ENCODE assay signal across 11 mouse cellular contexts in the genomic region with DNA sequence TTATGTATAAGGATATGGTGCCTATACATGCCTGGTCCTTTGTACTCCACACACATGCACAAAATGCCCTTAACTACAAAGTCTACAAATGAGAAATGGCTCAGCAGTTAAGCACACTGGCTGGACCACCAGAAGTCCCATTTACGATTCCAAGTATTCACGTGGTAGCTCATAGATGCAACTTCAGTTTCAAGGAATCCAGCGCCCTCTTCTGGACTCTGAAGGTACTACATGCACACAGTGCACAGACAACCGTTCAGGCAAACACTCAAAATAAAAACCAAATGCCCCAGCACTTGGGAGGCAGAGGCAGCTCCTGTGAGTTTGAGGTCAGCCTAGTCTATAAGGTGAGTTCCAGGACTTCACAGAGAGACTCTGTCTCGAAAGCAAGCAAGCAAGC. TPM values are rescaled to one million over a fixed set of nuclear protein-coding genes. Genes with fewer than 3 reads are reported as not detected.
DNase-seq lines count a peak whose midpoint lies in the region; ATAC-seq lines count a peak whose summit lies in the region.
"Had no signal": no experiment of that assay in that cellular context is flagged by ENCODE, and none has a peak within 500 bp of the region (broad histone marks: within the 10 kb centered on the region; RNA-seq: fewer than 3 reads in every experiment).

No protein-coding gene starts in this region.

- no peak for ATAC-seq in kidney, embryonic 16.5 days (ENCODE audit: low FRiP score, low TSS enrichment)
- ATAC-seq in common myeloid progenitor, adult 5-6 weeks (replicated peaks; ENCODE audit: low read depth, poor library complexity, severe bottlenecking): 0 out of 2 replicates have a peak, but pooled peaks have one; percentile 32

- DNase-seq in kidney, adult 18-20 months: peak; percentile 24
- peak; percentile 26 to 67 for DNase-seq in spleen, postnatal 10 days (ENCODE audit: low spot score in 2 of 2)
- DNase-seq in spleen, adult 12 weeks (ENCODE audit: low spot score): no peak
- DNase-seq in thymus, postnatal 0 days (ENCODE audit: low spot score): peak; percentile 41
- DNase-seq in ovary, adult 18-20 months (ENCODE audit: low spot score): no peak
- DNase-seq in frontal cortex, postnatal 10 days (ENCODE audit: low spot score in 2 of 2): no peak
- DNase-seq: adrenal gland, postnatal 10 days had no signal

- H3K4me1 ChIP-seq in kidney, embryonic 16.5 days (ENCODE audit: insufficient read depth, low read length): no peaks in the 10 kb centered on the region

- no peak overlapping the region for H3K9ac ChIP-seq in kidney, embryonic 16.5 days (replicated peaks; ENCODE audit: low read length)

- H3K27me3 ChIP-seq in kidney, embryonic 16.5 days (ENCODE audit: insufficient read depth, low read length): no peaks in the 10 kb centered on the region

- 0 out of 2 replicates have a peak, but pooled peaks cover 6% of the 10 kb centered on the region for H3K36me3 ChIP-seq in kidney, embryonic 16.5 days (ENCODE audit: insufficient read depth, low read length)

- H3K27ac ChIP-seq in kidney, embryonic 16.5 days (ENCODE audit: low read length): no peak overlapping the region

- WGBS in kidney, embryonic 16.5 days: 54% methylated on average over 5 of the region's 5 CpGs

- no peak overlapping the region for H3K4me3 ChIP-seq in kidney, embryonic 16.5 days (ENCODE audit: low read length)

- H3K9me3 ChIP-seq in kidney, embryonic 16.5 days (ENCODE audit: low read length): no peaks in the 10 kb centered on the region

- no peak overlapping the region for H3K4me2 ChIP-seq in kidney, embryonic 16.5 days (replicated peaks; ENCODE audit: low read depth, low read length)

RNA-seq across cellular contexts. Expression of gene 1700001K19Rik, which starts 8.2 kb away (rescaled TPM):
- polyA plus RNA-seq in kidney, embryonic 16.5 days (2015; fragmentation: Nextera tagmentation; extraction: Ambion mirVana): not detected in 2 replicates
- total RNA-seq in common myeloid progenitor, adult 5-6 weeks (2017): not detected in 2 replicates
- polyA plus RNA-seq in thymus, postnatal 0 days (2015; fragmentation: Nextera tagmentation; extraction: Ambion mirVana): not detected in 2 replicates
- total RNA-seq: adrenal gland, postnatal 10 days; heart, postnatal 10 days; neutrophil, adult 5-6 weeks had no signal

RNA-seq across cellular contexts. Expression of gene Hsp90aa1, which starts 28.3 kb away (rescaled TPM):
- polyA plus RNA-seq in kidney, embryonic 16.5 days (2015; fragmentation: Nextera tagmentation; extraction: Ambion mirVana): 843 and 919 TPM in 2 replicates
- total RNA-seq in common myeloid progenitor, adult 5-6 weeks (2017): 2,253 and 2,489 TPM in 2 replicates
- polyA plus RNA-seq in thymus, postnatal 0 days (2015; fragmentation: Nextera tagmentation; extraction: Ambion mirVana): 690 and 768 TPM in 2 replicates

Comparison
In these comparisons a context has a peak if more than half of its experiments do, and no peak if none do; other contexts are left out.
1. DNase-seq: peak in kidney, adult 18-20 months (single experiment), spleen, postnatal 10 days (2 of 2) and thymus, postnatal 0 days (single experiment); none in spleen, adult 12 weeks (single experiment), ovary, adult 18-20 months (single experiment) and frontal cortex, postnatal 10 days (0 of 2).